Mouse (Mus musculus) spleen, embryonic (tissue): ENCODE results near the gene Chst15.

ENCODE experiments used
- CTCF ChIA-PET: fragments of 350-600 bp; sonication (Branson Sonifier 250); formaldehyde crosslinking; loops from one replicate; lab custom pipeline; 2022; lab: Charles Lee

Gene Chst15

DNA sequence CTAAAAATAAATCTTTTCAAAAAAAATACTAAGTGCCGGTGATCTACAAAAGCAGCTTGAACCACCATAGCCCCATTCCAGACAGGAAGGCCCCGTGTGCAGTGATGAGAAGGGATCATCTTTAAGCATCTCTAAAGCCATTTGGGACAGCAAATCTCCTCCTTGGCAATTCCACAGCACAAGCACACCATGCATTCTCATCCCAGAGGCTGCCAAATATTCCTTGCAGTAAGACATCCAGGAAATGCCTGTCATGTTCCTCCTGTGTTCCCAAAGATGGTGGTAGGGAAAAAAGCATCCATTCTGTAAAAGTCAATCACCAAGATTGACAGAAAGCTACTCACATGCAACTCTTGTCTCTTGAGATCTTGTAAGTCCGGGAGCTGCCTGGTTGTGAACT is 47.4 kb downstream of the Chst15 start:
- CTCF ChIA-PET, result no interaction called here

DNA sequence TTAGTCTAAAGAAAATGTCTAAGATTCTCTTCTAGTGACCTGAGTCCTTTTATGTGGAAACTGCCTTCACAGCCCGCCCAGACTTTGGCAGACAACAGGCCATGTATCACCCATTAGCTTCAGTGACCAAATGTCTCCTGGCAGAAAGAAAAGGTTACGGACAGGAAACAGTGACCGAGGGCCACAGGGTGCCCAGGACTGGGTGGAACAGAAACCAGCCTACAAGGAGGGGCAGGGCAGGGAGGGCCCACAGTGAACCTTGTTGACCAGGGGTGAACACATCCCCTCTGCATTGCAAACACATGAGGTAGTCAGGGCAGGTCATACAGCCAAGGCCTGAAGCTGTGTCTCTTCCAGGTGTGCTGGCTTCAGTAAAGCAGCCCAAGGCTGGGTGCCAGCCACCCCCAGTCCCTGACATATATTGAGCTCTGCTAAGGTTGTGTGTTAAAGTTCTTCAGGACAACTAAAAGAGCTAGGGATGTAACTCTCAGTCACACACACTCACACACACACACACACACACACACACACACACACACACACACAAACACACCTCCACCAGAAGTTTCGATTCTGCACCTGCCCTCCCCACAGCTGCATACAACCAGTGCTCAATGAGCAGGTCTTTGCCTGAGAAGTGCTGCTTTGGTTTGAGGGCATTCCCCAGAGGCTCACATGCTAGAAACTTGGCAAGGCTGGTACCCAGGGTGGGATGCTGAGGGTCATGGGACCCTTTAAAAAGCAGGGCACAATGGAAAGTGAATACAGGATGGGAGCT is 49.1 kb downstream of the Chst15 start:
- CTCF ChIA-PET, result interaction anchor here (0.5 kb wide), 1 partner anchor 144 kb away, joined by 3 read pairs; no protein-coding TSS in a partner anchor

DNA sequence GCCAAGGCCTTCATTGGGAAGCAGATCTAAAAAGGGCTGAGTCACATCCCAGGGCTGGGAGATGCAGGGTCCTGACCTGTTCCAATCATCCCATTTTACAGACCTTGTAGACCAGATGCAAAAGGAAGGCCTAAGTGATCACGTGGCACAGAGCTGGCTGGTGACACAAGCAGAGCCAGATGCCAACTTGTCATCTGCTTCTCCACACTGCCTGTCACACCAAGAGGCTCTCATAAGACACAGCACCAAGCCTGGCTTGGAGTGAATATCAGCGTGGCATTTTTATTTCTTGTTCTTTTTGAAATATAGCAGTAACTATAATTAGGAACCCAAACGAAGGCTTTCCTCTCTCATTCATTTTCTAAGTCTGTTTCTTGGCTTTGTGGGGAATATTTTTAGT is 52.3 kb downstream of the Chst15 start:
- CTCF ChIA-PET, result no interaction called here

DNA sequence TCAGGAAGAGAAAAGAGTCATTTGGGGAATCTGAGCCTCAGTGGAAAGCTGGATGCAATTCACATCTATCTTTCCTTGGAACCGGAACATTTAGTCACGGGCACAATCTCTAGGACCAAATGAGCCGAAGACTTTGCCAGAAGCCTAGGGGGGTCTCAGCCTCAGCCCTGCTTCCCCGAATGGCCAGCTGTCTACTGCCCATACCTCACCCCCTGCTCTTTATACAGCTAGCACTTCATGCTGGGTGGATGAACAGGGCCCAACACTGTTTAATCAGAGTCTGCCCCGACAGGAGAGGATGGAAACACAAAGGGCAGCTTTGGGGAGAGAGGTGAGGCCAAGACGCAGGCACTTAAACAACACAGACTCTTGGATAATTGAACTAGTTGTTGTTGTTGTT is 53.8 kb downstream of the Chst15 start:
- CTCF ChIA-PET, result no interaction called here

DNA sequence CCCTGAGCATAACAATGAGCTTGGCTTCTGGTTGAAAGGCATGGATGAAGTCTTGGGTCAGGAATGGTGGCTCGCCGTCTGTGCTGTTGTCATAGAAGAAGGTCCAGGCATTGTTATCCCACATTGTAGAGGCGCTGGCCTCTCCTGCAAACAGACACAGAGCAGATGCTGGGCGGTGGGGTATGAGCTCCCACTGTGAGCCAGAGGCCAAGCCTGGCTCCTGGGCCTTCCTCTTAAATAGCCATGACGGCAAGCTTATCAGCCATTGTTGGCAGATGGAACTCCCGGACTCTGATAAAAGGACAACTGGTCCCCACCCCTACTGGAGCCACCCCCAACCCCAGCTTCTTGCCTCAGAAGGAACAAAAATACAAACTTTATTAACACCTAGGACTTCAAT is 54.3 kb downstream of the Chst15 start:
- CTCF ChIA-PET, result no interaction called here

DNA sequence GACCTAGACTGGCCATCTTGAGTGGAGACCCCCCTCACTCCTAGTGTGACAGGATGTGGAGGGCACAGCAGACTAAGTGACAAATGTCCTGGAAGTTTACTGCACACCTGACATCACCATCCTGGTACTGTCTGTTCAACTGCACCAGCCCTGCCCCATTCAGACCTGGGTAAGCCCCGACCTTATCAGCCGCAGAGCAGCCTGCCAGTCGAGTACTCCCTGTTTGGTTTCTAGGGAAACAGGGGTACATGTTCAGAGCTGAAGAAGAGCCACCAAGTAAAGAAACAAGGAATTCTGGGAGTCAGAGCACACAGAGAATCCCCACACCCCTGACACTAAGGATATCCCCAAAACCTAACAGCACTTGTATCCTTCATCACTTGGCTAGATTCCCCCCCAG is 55.1 kb downstream of the Chst15 start:
- CTCF ChIA-PET, result no interaction called here

DNA sequence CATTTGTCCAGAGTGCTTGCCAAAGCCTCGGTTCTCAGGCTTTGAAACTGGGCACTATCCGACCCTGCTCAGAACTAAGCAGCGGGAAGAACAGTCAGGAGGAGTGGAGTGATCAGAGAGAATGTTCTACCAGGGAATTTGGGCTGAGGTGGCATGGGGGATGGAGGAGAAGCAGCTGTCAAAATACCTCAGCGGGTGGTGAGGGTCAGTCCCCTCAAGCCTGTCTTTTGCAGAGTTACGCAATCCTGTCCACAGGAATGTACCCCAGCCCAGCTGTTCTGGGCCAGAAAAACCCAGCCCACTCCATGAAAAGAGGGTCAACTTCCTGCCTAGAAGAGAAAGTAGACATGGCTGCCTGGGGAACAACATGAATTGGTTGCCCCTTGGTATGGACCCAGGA is 56.4 kb downstream of the Chst15 start:
- CTCF ChIA-PET, result no interaction called here

DNA sequence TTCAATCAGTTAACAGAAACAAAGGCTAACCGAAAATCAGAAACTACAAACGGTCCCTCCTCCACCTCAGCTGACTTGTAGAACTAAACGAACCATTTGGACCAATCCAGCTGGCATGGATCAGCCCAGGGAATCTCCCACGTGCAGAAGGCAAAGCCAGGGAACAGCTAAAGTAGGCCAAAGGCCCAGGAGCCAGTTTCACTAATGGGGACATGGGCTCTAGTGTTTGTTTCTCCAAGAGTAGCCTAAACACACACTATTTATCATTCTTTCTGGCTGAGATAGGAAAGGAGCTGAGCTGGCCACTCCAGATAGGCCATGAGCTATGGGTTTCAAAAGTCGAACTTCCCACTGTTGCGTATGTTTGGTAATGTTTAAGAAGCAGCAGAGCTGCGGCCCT is 58.2 kb downstream of the Chst15 start:
- CTCF ChIA-PET, result no interaction called here

DNA sequence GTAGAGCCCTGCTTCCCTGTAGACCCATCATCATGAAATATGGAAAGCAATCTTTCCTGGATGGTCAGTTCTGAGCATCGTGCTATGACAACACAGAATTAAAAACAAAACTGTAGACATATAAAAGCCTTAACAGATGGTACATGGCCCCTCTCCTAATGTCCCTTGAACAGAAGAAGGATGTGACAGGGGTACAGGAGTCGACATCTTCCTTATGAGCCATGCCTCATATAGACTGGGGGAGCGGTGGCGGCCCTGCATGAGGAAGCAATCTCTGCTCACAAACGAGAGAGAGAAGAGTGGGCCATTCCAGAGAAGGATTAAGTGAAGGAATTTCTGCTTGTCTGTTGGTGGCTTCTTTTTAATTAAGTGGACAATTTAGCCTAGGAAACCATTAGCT is 58.8 kb downstream of the Chst15 start:
- CTCF ChIA-PET, result no interaction called here

DNA sequence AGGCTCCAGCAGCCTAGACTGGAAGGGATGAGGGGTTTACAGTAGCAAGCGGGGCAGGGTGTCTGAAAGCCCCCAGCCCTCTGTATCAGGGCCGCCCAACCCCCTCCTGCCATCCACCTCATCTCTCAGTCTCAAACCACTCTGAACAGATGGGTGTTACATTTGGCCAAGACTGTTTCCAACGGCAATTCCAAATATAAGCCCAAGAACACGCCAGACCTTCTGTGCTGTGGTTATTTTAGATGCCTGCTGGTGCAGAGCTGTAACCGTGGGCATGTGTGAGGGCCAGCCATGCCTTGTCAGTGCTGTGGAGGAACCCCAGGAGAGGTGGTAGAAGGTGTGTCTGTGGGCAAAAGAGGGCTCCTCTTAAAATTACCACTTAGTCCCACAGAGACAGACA is 63.5 kb downstream of the Chst15 start:
- CTCF ChIA-PET, result no interaction called here

DNA sequence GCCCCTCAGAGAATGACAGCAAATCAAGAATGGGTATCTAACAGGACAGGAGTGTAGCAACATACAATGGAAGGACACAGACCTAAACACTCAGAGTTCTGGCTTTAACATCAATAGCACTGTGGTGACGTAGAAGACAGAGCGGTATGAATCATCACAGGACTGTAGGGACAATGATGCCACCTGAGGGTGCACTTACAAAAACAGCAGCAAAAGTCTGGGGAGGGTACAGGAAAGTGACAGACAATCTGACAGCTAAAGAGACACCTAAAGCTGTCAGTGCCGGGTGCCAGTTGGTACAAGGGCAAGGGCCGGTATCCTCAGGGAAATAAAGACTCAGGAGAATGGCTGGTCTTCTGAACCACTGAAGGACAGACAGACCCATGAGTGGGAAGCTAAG is 64.0 kb downstream of the Chst15 start:
- CTCF ChIA-PET, result no interaction called here

DNA sequence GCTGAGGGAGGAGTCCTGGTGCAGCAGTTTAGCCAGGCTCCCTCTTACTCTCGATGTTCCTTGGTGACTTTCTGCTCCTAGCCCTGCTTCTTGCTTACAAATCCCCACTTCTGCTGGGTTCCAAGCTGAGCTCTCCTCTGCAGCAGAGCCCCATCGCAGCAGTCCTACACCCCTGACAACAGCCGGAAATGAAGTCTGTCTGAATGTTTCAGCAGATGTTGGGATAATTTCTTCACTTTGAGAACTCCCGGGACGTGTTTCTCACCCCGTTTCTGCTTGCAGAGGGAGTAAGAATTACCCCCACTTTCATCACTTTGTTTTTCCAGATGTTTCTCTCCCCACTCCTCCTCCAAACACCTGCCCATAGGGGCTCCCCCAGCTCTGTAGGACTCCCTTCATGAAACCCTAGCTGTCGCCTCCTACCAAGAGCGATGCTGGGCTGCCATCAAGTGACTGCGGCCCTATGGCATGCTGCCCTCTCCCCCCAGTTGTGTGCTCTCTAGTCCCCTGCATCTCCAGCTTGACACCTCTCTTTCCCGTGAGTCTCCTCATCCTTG is 67.4 kb downstream of the Chst15 start:
- CTCF ChIA-PET, result interaction anchor here (0.6 kb wide), 1 partner anchor 18 kb away, joined by 3 read pairs; no protein-coding TSS in a partner anchor

DNA sequence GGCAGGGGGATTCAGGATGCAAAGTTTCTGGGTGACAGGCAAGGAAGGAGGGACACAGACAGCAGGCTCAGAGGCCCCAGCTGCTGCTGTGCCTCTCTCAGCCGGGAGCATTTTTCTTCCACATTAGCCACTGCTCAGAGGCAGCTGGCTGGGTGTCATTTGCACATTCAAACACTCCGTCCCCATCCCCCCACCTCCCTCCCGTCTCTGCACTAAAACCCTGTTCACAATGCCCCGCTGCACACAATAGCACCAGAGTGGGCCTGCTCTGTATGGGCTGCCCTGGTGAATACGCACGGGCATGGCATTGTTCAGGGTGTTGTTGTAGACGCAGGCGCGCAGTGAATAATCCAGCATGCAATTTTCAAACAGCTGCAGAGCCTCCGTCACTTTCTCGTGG is 69.5 kb downstream of the Chst15 start:
- CTCF ChIA-PET, result no interaction called here

DNA sequence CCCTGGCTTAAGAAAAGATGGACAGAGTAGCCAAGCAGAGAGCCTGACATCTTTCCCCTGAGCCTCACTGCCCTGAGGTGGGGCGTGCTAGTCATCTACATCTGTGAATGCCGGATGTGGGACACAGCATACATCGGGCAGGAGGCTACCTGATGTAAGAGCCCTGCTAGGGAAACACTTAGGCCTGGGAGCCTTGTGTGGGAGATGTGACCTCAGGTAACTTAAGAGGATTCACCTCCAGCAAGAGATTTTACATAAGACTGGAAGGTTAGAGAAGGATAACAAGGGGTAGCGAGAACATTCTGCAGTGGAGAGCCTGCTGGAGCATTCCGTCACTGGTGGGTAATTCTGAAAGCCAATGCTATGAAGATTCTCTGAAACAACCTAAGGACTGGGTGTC is 69.9 kb downstream of the Chst15 start:
- CTCF ChIA-PET, result no interaction called here

DNA sequence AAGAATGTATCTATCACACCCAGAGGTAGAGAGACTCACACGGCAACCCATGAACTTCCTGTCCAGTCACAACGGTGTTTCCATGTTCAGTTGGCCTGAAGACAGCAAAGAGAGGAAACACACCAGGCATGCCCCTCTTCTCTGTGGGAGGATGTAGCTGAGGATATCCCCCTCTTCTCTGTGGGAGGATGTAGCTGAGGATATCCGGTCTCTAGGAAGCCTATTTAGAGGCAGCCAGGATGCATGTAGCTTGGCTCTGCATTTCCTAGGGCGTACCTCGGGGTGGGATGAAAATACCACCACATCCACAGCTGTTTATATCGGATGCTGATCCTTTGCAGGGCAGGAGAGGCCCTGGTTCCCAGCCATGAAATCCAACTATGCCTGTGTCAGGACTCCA is 71.3 kb downstream of the Chst15 start:
- CTCF ChIA-PET, result interaction anchor here (0.6 kb wide), 1 partner anchor 9 kb away, joined by 16 read pairs; no protein-coding TSS in a partner anchor

DNA sequence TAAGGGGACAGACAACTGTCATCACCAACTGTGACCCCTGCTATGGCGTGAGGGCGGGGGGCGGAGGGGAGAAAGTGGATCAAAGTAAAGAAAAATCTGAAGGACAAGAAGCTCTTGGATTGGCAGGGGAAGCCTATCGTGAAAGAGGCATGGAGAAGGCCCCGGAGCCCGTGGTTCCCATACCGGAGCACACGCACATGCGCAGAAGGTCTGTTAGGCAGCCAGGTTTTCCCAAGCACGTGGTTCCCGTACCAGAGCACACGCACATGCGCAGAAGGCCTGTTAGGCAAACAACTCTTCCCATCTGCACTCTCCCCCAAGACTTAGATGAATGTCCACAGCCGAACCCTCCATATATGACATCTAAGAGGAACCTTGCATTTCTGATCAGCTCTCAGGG is 72.4 kb downstream of the Chst15 start:
- CTCF ChIA-PET, result no interaction called here

DNA sequence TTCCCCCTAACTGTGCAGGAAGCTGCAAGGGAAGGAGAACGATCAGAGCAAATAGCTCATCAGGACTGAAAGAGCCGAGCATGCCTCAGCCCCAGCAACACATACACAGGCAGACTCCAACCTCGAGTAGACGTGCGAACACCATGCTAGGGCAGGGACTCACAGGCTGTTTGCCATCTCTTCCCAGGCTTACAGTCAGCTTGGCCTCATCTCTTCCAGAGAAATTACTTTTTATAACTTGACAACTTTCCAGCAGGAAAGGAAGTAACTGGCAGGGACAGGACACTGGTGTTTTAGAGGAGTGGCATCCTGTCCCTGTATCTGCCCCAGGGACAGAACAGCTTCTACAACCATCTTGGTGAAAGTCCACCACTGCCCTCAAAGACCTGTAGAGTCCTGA is 73.8 kb downstream of the Chst15 start:
- CTCF ChIA-PET, result no interaction called here

DNA sequence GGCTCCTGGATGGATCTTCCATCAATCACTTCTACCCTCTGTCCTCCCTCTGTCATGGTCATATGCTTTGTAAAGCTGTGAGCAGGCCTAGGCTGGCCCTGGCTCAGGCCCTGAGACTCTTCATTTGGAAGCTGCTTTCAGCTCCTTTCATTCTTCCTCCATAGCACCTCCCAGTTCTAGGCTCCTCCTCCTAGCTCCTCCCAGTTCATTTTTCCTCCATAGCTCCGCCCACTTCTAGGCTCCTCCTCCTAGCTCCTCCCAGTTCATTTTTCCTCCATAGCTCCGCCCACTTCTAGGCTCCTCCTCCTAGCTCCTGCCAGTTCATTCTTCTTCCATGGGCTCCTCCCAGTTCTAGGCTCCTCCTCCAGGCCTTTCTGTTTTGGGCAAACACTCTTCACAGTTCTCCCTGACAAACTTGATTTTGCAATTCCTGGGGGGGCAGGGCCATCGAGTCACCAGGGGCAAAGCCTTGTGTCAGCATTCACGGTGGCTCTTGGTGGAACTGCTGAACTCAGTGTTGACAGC is 74.3 kb downstream of the Chst15 start:
- CTCF ChIA-PET, result no interaction called here

DNA sequence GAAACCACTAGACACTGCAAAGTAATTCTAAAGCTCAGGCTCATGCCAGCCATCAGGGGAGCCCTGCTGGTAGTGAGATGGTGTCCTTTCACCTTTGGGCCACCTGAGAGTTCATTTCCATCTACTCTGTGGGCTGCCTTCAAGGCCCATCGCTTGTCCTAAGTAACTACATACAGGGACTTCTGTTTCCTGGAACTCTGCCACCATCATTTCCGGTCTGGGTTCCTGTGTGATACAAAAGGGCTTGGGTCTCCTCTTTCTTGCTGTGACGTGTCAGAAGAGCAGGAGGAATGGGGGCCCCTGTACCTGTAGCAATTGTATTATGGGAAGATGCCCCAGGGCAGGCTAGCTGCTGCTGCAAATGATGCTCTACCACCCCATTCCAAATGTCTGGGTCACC is 78.1 kb downstream of the Chst15 start:
- CTCF ChIA-PET, result no interaction called here

DNA sequence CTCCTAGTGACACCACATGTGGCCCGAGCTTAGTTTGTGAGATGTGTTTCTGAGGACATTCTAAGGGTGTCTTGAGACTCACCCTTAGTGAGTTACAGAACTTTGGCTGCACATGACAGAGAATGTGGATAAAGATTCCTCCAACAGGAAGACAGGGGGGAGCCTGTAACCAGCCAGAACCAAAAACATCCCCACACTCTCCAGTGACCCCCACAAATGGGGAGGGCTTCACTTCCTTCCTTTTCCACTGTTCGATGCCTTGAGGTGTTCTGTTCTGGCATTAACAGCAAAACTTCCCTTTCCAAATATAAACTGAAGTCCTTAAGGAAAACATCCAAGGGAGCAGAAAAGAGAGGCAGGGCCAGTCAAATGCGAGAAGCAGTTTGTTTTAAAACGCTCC is 79.8 kb downstream of the Chst15 start:
- CTCF ChIA-PET, result interaction anchor here (0.6 kb wide), 1 partner anchor 169 kb away, joined by 3 read pairs; no protein-coding TSS in a partner anchor

DNA sequence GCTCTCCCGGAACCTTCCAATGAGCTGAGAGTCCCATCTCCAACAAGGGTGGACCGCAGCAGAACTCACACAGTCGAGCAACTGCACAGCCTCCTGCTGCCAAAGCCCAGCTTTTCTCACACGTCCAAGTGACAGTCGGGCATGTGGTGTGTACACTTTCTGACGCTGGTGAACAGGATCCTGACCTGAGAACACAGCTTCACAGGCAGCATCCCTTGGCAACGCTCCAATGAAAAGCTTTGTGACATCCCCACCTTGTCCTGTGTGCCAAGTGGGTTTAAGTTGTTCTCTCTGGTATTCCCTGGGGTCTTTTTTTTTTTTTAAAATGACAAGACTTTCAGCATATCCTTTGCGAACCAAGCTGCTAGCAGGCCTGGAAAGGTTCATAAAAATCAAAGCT is 80.2 kb downstream of the Chst15 start:
- CTCF ChIA-PET, result interaction anchor here (0.6 to 0.7 kb wide), 2 partner anchors 9 to 170 kb away, joined by 3 to 16 read pairs; no protein-coding TSS in a partner anchor

DNA sequence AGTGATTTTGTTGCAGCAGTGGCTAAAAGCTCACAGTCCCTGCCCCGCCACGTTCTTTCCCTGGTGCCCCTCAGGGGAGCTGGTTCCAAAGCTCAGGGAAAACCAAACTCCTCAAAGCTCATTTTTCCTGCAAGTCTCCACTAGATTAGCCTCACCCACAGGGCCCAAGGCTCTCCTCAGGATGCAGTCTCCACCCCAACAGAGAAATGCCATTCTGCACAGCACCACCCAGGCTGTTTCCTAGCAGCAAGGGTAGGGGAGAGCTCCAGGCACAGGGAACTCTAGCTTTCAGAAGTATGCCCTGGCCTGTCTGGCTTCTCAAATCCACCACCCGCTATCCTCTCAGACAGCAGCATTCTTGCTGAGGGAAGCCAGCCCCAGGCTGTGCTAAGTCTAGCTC is 82.8 kb downstream of the Chst15 start:
- CTCF ChIA-PET, result interaction anchor here (0.8 to 1.2 kb wide), 2 partner anchors 204 to 1569 kb away, joined by 3 to 5 read pairs; no protein-coding TSS in a partner anchor

DNA sequence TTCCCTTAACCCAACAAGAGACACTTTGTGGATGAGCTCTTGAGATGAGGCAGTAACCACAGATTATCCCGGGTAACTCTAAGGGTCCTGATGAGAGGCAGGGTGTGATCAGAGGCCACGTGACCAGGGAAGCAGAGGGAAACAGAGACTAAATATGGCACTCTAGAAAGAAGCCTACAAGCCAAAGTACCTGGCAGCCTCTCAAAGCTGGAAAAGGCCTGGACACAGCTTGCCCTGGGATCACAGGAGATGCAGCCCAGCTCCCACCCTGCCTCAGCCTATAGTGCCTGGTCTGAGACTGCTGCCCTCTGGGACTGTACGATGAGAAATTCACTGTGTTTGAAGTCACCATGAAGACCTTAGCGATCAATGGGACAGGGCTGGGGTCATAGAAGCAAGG is 83.3 kb downstream of the Chst15 start:
- CTCF ChIA-PET, result interaction anchor here (1.2 kb wide), 1 partner anchor 204 kb away, joined by 3 read pairs; no protein-coding TSS in a partner anchor
